Mouse (Mus musculus) spleen, adult 2 months (tissue): ENCODE data around the gene Chrm1.

ENCODE experiments used
- CTCF ChIP-seq: fragments of 200-500 bp; IDR thresholded peaks from 2 replicates; pipeline ENCODE4 v1.5.1; 2011; ENCODE audit warnings: mild to moderate bottlenecking, inconsistent platforms; ENCODE audit not compliant: insufficient read depth, insufficient read length, insufficient replicate concordance; ENCODE audit errors: extremely low read depth
- POLR2A ChIP-seq: fragments of 200-500 bp; IDR thresholded peaks from 2 replicates; pipeline ENCODE4 v1.6.1; 2011; ENCODE audit warnings: low read depth, low read length, inconsistent platforms

GRCm38 (mm10) chr19:8710057-8710456 lies 46.5 kb downstream of the Chrm1 start:
- TF ChIP-seq CTCF (no peak), POLR2A (no peak)
